Mouse (Mus musculus): ENCODE data around the gene Washc2. TPM values are rescaled to one million over a fixed set of nuclear protein-coding genes. Genes with fewer than 3 reads are reported as not detected.

Washc2 gene
- polyA plus RNA-seq, 1 experiment from 2014 or later = 13.2 TPM

GRCm38 (mm10) chr6:116286870-116287575 is 79.2 kb downstream of the Washc2 start:
- H3K36me3 ChIP-seq (ENCODE audit: control insufficient read depth, insufficient read depth) = no peaks in the 10 kb centered on the region
- WGBS (ENCODE audit: insufficient replicate concordance) = 27% methylated on average over 5 of the region's 5 CpGs
- no peaks in the 10 kb centered on the region for H3K9me3 ChIP-seq (replicated peaks; ENCODE audit: control insufficient read depth, low read length)
- H3K4me2 ChIP-seq (ENCODE audit: low read depth, low read length) = peak overlapping the region; percentile 55
- H3K4me3 ChIP-seq (ENCODE audit: low read depth, low read length) = peak overlapping the region; percentile 34; the same call in 1 of the 2 replicates
- H3K4me1 ChIP-seq (ENCODE audit: control insufficient read depth, low read depth, low read length) = peaks cover 14% of the 10 kb centered on the region
- H3K9ac ChIP-seq (ENCODE audit: low read depth, low read length) = peak overlapping the region; percentile 44
- no peaks in the 10 kb centered on the region for H3K27me3 ChIP-seq (ENCODE audit: control insufficient read depth, insufficient read depth, low read depth, low read length)
- peak overlapping the region; percentile 94 for H3K27ac ChIP-seq (ENCODE audit: low read length)
- ATAC-seq (ENCODE audit: low read depth) = peak; percentile 99

GRCm38 (mm10) chr6:116311411-116311810 is 103.6 kb downstream of the Washc2 start:
- ATAC-seq (ENCODE audit: low read depth) = no peak
- no peak overlapping the region for H3K4me2 ChIP-seq (ENCODE audit: low read depth, low read length)
- H3K4me3 ChIP-seq (ENCODE audit: low read depth, low read length) = no peak overlapping the region
- no peaks in the 10 kb centered on the region for H3K36me3 ChIP-seq (ENCODE audit: control insufficient read depth, insufficient read depth)
- H3K9ac ChIP-seq (ENCODE audit: low read depth, low read length) = no peak overlapping the region
- no peaks in the 10 kb centered on the region for H3K9me3 ChIP-seq (replicated peaks; ENCODE audit: control insufficient read depth, low read length)
- H3K4me1 ChIP-seq (ENCODE audit: control insufficient read depth, low read depth, low read length) = no peaks in the 10 kb centered on the region
- no peaks in the 10 kb centered on the region for H3K27me3 ChIP-seq (ENCODE audit: control insufficient read depth, insufficient read depth, low read depth, low read length)
- 80% methylated on average over 2 of the region's 2 CpGs for WGBS (ENCODE audit: insufficient replicate concordance)
- no peak overlapping the region for H3K27ac ChIP-seq (ENCODE audit: low read length)

Other genes starting within 250 kb of the Washc2 start
- gene Plxnd1, start 213.0 kb upstream of the Washc2 start, polyA plus RNA-seq (2015; fragmentation: Nextera tagmentation; extraction: Ambion mirVana) = 7.3 and 9.7 TPM in 2 replicates
- 3.3 and 3.6 TPM in 2 replicates for gene Tmcc1, start 14.6 kb upstream of the Washc2 start, polyA plus RNA-seq (2015; fragmentation: Nextera tagmentation; extraction: Ambion mirVana)
- 4.9 and 5.4 TPM in 2 replicates for gene Zfand4, start 56.2 kb downstream of the Washc2 start, polyA plus RNA-seq (2015; fragmentation: Nextera tagmentation; extraction: Ambion mirVana)
- 91.7 TPM in 2 replicates for gene March8, start 130.0 kb downstream of the Washc2 start, polyA plus RNA-seq (2015; fragmentation: Nextera tagmentation; extraction: Ambion mirVana)